Mouse (Mus musculus) liver, adult 2 months (tissue): ENCODE data around the gene Spred1.

Experiments used
- CTCF ChIP-seq: fragments of 200-500 bp; IDR thresholded peaks from 2 replicates; pipeline ENCODE4 v1.5.1; 2011; ENCODE audit warnings: low read depth, low read length, control low read depth
- POLR2A ChIP-seq: fragments of 200-500 bp; IDR thresholded peaks from 2 replicates; pipeline ENCODE4 v1.6.1; 2011; ENCODE audit warnings: low read length, control low read depth; ENCODE audit not compliant: insufficient read depth; ENCODE audit errors: extremely low read depth

- TF ChIP-seq CTCF (no peak), POLR2A (no peak)
These were observed 64.4 kb downstream of the Spred1 start for GRCm38 (mm10) chr2:117185587-117185986.
